Mouse (Mus musculus) neural tube, embryonic 11.5 days (tissue): ENCODE data around the gene Cep126. TPM values are rescaled to one million over a fixed set of nuclear protein-coding genes. Genes with fewer than 3 reads are reported as not detected.

Experiments
- ATAC-seq: fragments of 200-750 bp; cut with Nextera tagmentation; 2 replicates; pipeline ENCODE4 v1.8.0; 2017; ENCODE audit warnings: moderate number of reproducible peaks, mild to moderate bottlenecking, moderate TSS enrichment, moderate library complexity; ENCODE audit not compliant: insufficient read depth, low FRiP score, low TSS enrichment
- DNase-seq: peaks from one replicate; pipeline ENCODE4 v3.0.0-alpha.2; 2015; ENCODE audit warnings: low spot score
- H3K27ac ChIP-seq: fragments of 300-500 bp; sonication (generic); 2 replicates; pipeline ENCODE4 v1.5.1; 2014; ENCODE audit warnings: low read depth, mild to moderate bottlenecking, low read length
- H3K27me3 ChIP-seq: fragments of 300-500 bp; sonication (generic); 2 replicates; pipeline ENCODE4 v1.6.1; 2014; ENCODE audit warnings: mild to moderate bottlenecking, low read length, mixed read lengths; ENCODE audit not compliant: control insufficient read depth, insufficient read depth
- H3K36me3 ChIP-seq: fragments of 300-500 bp; sonication (generic); 2 replicates; pipeline ENCODE4 v1.6.1; 2014; ENCODE audit warnings: mild to moderate bottlenecking, low read length, moderate library complexity, mixed read lengths; ENCODE audit not compliant: control insufficient read depth, insufficient read depth
- H3K4me1 ChIP-seq: fragments of 300-500 bp; sonication (generic); 2 replicates; pipeline ENCODE4 v1.6.1; 2014; ENCODE audit warnings: low read length, mixed read lengths; ENCODE audit not compliant: control insufficient read depth, insufficient read depth
- H3K4me2 ChIP-seq: fragments of 300-500 bp; sonication (generic); 2 replicates; pipeline ENCODE4 v1.6.1; 2014; ENCODE audit warnings: low read depth, mild to moderate bottlenecking, moderate library complexity
- H3K4me3 ChIP-seq: fragments of 300-500 bp; sonication (generic); 2 replicates; pipeline ENCODE4 v1.5.1; 2014; ENCODE audit warnings: low read depth, low read length
- H3K9ac ChIP-seq: fragments of 300-500 bp; sonication (generic); 2 replicates; pipeline ENCODE4 v1.6.1; 2014; ENCODE audit warnings: mild to moderate bottlenecking, low read length
- H3K9me3 ChIP-seq: fragments of 300-500 bp; sonication (generic); 2 replicates; pipeline ENCODE4 v1.6.1; 2016; ENCODE audit warnings: low read length; ENCODE audit not compliant: control insufficient read depth
- WGBS: fragments of 180-500 bp; shearing (Covaris S2); extraction: QIAGEN DNeasy Blood & Tissue Kit; methylation state at CpG from one replicate; pipeline ENCODE4 v1.1.7; 2014; 5-methylcytosine and 5-hydroxymethylcytosine counted together
- polyA plus RNA-seq: library from polyadenylated mRNA; unstranded; fragments of >200 nt; fragmentation: Nextera tagmentation; extraction: Ambion mirVana; gene quantifications from 2 replicates; pipeline ENCODE4 v1.2.1, GENCODE M21; 2014

The Cep126 gene
- polyA plus RNA-seq, 1 experiment from 2014 or later, result 4.6 TPM

DNA sequence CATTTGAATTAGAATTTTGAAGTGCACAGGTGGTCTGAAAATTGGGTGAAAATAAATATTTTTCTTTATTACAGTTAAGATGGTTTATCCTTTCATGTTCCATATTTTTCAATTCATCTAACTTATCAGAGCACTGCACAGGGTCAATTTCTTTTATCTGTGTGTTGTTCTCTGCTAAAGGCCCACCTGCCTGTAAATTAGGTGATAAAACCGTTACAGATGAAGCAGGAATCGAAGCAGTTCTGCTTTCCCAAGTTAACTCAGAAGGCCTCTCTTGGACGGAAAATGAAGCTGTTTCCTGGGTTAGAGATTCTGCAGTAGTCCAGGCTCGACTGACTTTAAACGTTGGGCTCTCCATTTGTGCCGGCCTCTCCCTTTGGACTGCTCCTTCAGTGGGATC, 33.1 kb downstream of the Cep126 start:
- H3K27ac ChIP-seq, result no peak overlapping the region
- no peaks in the 10 kb centered on the region for H3K27me3 ChIP-seq
- no peak for DNase-seq
- H3K9ac ChIP-seq, result no peak overlapping the region
- no peak overlapping the region for H3K4me2 ChIP-seq
- H3K36me3 ChIP-seq, result no peaks in the 10 kb centered on the region
- 86% methylated on average over 6 of the region's 6 CpGs for WGBS
- no peak overlapping the region for H3K4me3 ChIP-seq
- no peaks in the 10 kb centered on the region for H3K4me1 ChIP-seq
- H3K9me3 ChIP-seq, result no peaks in the 10 kb centered on the region
- ATAC-seq, result no peak

DNA sequence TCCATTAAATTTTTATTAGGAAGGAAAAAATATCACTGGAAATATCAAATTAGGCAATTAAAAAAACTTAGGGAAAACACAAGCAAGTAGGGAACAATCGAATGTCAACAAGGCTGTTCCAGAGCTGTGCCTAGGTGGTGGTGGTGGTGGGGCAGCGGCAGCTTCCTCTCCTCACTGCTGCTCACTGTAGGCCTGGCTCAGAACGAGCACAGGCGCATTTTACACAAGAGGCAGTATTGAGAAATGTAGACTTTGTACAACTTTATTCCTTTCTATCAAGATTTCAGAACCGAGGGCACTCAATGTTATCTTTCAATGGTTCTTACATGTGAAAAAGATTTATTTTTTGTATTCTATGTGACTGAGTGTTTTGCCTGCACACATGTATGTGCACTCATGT, 55.2 kb downstream of the Cep126 start:
- WGBS, result 86% methylated on average over 5 of the region's 5 CpGs
- Histone ChIP-seq H3K36me3 (no peaks in the 10 kb centered on the region), H3K27me3 (no peaks in the 10 kb centered on the region), H3K27ac (no peak overlapping the region), H3K4me3 (no peak overlapping the region), H3K9ac (no peak overlapping the region), H3K9me3 (no peaks in the 10 kb centered on the region), H3K4me2 (no peak overlapping the region), H3K4me1 (no peaks in the 10 kb centered on the region)
- DNase-seq (no peak), ATAC-seq (no peak)

DNA sequence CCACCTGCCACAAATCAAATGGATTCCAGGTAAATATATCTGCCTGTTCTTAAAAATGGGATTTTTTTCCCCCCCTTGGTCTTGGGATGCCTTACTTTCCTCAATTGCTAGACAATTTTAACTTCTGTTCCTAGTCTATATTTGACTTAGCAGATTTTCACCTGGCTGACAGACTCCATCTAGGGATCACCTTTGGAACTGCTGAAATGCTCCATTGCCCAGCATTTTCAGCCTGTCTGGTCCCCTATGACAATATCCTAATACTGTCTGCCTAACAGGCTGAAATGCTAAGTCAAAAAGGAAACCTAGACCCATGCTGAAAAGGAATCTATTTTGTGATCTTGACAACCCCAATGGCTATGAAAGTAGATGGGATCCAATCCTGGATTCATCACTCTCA, 59.7 kb downstream of the Cep126 start:
- DNase-seq (no peak), ATAC-seq (no peak)
- no peak overlapping the region for H3K4me3 ChIP-seq
- H3K27me3 ChIP-seq, result no peaks in the 10 kb centered on the region
- no peaks in the 10 kb centered on the region for H3K4me1 ChIP-seq
- no peaks in the 10 kb centered on the region for H3K9me3 ChIP-seq
- H3K36me3 ChIP-seq, result no peaks in the 10 kb centered on the region
- H3K4me2 ChIP-seq, result no peak overlapping the region
- no peak overlapping the region for H3K9ac ChIP-seq
- H3K27ac ChIP-seq, result no peak overlapping the region

DNA sequence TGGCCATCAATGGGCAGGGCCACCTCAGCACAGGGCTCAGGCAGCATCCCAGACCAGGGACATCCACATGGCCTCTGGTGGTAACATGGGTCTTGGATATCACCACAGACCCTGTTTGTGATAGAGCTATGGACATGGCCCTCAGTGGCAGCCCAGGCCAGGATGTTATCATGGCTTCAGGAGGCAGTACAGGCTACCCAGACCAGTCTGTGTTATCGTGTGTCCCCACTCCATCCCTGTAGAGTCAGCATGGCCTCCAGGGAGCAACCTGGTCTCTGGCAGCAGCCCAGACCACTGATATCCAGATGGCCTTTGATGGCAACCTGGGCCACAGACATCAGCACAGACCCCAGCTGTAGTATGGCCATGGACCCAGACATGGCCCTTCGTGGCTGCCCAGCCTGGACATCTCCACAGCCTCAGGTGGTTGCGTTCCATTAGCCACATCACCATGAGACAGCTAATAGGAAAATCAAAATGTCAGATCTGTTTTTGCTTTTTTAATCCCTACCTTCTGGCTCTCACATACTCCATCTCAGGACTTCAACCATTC, 60.8 kb downstream of the Cep126 start:
- DNase-seq, result no peak
- no peak overlapping the region for H3K27ac ChIP-seq
- H3K9me3 ChIP-seq, result no peaks in the 10 kb centered on the region
- H3K9ac ChIP-seq, result no peak overlapping the region
- no peaks in the 10 kb centered on the region for H3K27me3 ChIP-seq
- no peaks in the 10 kb centered on the region for H3K36me3 ChIP-seq
- 96% methylated on average over 3 of the region's 3 CpGs for WGBS
- H3K4me3 ChIP-seq, result no peak overlapping the region
- H3K4me2 ChIP-seq, result no peak overlapping the region
- ATAC-seq, result no peak; the same call in 1 of the 2 replicates
- H3K4me1 ChIP-seq, result no peaks in the 10 kb centered on the region

GRCm38 (mm10) chr9:8059636-8060035, 74.5 kb downstream of the Cep126 start:
- no peak for DNase-seq
- 81% methylated on average over 3 of the region's 3 CpGs for WGBS
- Histone ChIP-seq H3K4me3 (no peak overlapping the region), H3K27me3 (no peaks in the 10 kb centered on the region), H3K27ac (no peak overlapping the region), H3K4me1 (no peaks in the 10 kb centered on the region), H3K4me2 (no peak overlapping the region), H3K9me3 (no peaks in the 10 kb centered on the region), H3K36me3 (no peaks in the 10 kb centered on the region), H3K9ac (no peak overlapping the region)
- no peak for ATAC-seq

GRCm38 (mm10) chr9:8054831-8055230, 79.3 kb downstream of the Cep126 start:
- H3K9ac ChIP-seq, result no peak overlapping the region
- no peaks in the 10 kb centered on the region for H3K36me3 ChIP-seq
- H3K4me3 ChIP-seq, result no peak overlapping the region
- H3K9me3 ChIP-seq, result no peaks in the 10 kb centered on the region
- DNase-seq (no peak), ATAC-seq (no peak)
- no peaks in the 10 kb centered on the region for H3K27me3 ChIP-seq
- 42% methylated on average over 1 of the region's 1 CpGs for WGBS
- no peaks in the 10 kb centered on the region for H3K4me1 ChIP-seq
- no peak overlapping the region for H3K4me2 ChIP-seq
- H3K27ac ChIP-seq, result no peak overlapping the region

DNA sequence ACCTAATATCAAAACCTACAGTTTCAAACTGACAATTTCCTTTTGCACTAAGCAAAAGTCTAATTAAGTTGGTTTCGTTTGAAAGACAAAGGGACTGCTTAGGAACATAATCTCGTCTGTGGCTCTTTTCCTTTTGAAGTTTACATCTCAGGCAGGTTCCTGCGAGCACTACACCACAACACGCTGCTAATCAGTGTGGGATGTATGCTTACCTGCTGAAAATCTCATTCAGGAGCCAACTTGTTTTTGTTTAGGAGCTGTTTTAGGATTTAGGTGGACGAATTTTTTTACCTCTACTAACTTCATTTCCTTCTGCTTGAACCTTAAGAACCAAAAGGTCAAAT, 91.1 kb downstream of the Cep126 start:
- 25% methylated on average over 5 of the region's 5 CpGs for WGBS
- ATAC-seq (peak; percentile 15; the same call in 1 of the 2 replicates), DNase-seq (no peak)
- no peaks in the 10 kb centered on the region for H3K27me3 ChIP-seq
- H3K36me3 ChIP-seq, result no peaks in the 10 kb centered on the region
- H3K4me1 ChIP-seq, result peaks cover 3% of the 10 kb centered on the region; the same call in 1 of the 2 replicates
- no peak overlapping the region for H3K27ac ChIP-seq
- no peak overlapping the region; the same call in 1 of the 2 replicates for H3K9ac ChIP-seq
- H3K4me3 ChIP-seq, result no peak overlapping the region
- H3K4me2 ChIP-seq, result peak overlapping the region; percentile 74
- no peaks in the 10 kb centered on the region for H3K9me3 ChIP-seq

DNA sequence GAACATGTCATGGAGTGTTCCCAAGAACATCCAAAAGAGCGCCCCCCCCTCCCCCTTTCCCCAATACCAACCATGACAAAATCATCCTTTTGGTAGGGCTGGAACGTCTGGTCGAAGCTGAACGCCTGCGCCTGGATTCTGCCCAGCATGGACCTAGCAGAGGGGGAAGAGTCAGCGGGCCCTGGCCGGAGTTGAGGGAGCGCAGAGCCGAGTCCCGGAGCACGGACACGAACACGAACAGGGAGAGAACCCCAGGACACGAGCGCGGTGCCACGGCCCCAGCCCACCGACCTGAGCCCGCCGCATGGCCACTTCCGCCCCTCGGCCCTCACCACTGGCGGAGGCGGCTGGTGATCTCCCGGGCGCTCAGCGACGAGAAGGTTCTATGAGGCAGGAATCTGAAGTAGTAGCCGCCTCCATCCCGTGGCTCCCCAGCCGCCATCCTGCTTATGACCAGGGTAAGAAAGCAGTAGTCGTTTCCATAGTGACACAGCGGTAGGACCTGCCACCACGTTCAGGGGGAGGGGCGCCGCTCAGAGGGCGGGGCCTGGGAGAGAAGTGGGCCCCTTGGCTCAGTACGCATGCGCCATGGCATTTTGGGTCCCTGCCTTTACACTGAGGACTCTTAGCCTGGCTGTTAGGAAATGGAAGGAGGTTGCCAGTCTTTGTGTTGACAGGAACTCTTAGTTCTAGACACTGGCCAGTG, 91.6 kb downstream of the Cep126 start, which contains the start of gene Cfap300:
Gene Cfap300, minus strand, starts transcription at position 486 of the 706 bp plus-strand sequence.
- Histone ChIP-seq H3K9me3 (no peaks in the 10 kb centered on the region), H3K4me2 (peak within 1 kb of the TSS; percentile 74)

DNA sequence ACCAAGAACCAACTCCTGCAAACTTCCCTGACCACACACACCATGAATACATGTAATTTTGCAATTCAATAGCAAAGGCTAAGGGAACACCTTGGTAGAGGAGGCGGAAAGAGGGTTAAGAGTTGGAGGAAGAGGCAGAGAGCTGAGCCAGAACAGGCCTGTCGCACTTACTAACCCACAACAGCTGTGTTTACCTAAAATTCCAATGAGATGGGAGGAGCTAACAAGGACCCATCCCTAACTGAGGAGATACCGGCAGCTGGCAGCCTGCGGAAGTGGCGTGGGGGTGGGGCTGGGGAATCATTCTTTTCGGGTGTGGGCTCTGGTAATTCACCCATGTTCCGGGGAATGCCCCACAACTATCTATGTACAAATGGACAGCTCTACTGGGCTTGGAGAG, 98.5 kb downstream of the Cep126 start:
- Histone ChIP-seq H3K9ac (no peak overlapping the region), H3K27ac (no peak overlapping the region), H3K4me2 (no peak overlapping the region), H3K9me3 (no peaks in the 10 kb centered on the region), H3K4me1 (no peaks in the 10 kb centered on the region), H3K36me3 (no peaks in the 10 kb centered on the region), H3K27me3 (no peaks in the 10 kb centered on the region), H3K4me3 (no peak overlapping the region)
- ATAC-seq (no peak), DNase-seq (no peak)
- WGBS, result 31% methylated on average over 7 of the region's 7 CpGs

More for the DNA sequence above, 91.6 kb downstream of the Cep126 start, which contains the start of gene Cfap300:
- Histone ChIP-seq H3K27me3 (no peaks in the 10 kb centered on the region), H3K27ac (peak within 1 kb of the TSS; percentile 68; the same call in 1 of the 2 replicates), H3K36me3 (no peaks in the 10 kb centered on the region), H3K4me1 (peaks cover 3% of the 10 kb centered on the region; the same call in 1 of the 2 replicates), H3K4me3 (peak within 1 kb of the TSS; percentile 61), H3K9ac (peak within 1 kb of the TSS; percentile 70)
- peak; percentile 98 for ATAC-seq
- under 1% methylated on average over 39 of the region's 39 CpGs for WGBS
- peak; percentile 98 for DNase-seq
